Mouse (Mus musculus): Measurements from ENCODE around the gene Wdr20.
A peak's percentile ranks its signal among the peaks of the same experiment; 100 is the strongest.

The Wdr20 gene

GRCm38 (mm10) chr12:110830293-110831024, 92.7 kb downstream of the Wdr20 start:
- DNase-seq = no peak

- DNase-seq = no peak
Measured at GRCm38 (mm10) chr12:110835182-110835581, 97.4 kb downstream of the Wdr20 start.

- DNase-seq = no peak
Measured at GRCm38 (mm10) chr12:110836729-110837128, 99.0 kb downstream of the Wdr20 start.

- no peak for DNase-seq
Measured at GRCm38 (mm10) chr12:110837192-110837841, 99.6 kb downstream of the Wdr20 start.

- DNase-seq = no peak
Measured at GRCm38 (mm10) chr12:110837850-110838249, 100.1 kb downstream of the Wdr20 start.

- DNase-seq = peak; percentile 98
Measured at GRCm38 (mm10) chr12:110840348-110841198, 102.8 kb downstream of the Wdr20 start, which contains the start of gene Mok. TSS of gene Mok (minus strand) at chr12:110840939.

- no peak for DNase-seq
Measured at GRCm38 (mm10) chr12:110841731-110842493, 104.2 kb downstream of the Wdr20 start.

- DNase-seq = peak; percentile 87
Measured at GRCm38 (mm10) chr12:110843194-110844048, 105.7 kb downstream of the Wdr20 start.

- no peak for DNase-seq
Measured at GRCm38 (mm10) chr12:110844227-110845130, 106.7 kb downstream of the Wdr20 start.

GRCm38 (mm10) chr12:110845131-110845880, 107.6 kb downstream of the Wdr20 start:
- peak; percentile 87 for DNase-seq

- DNase-seq = no peak
Measured at GRCm38 (mm10) chr12:110846191-110846765, 108.5 kb downstream of the Wdr20 start.

GRCm38 (mm10) chr12:110850010-110850928, 112.5 kb downstream of the Wdr20 start, which contains the start of gene Zfp839:
TSS of gene Zfp839 (plus strand) at chr12:110850253.
- DNase-seq = peak; percentile 91

GRCm38 (mm10) chr12:110850929-110851256, 113.1 kb downstream of the Wdr20 start:
- DNase-seq = no peak

GRCm38 (mm10) chr12:110851414-110851813, 113.7 kb downstream of the Wdr20 start:
- DNase-seq = no peak

GRCm38 (mm10) chr12:110851923-110852322, 114.2 kb downstream of the Wdr20 start:
- DNase-seq = no peak
